Mouse (Mus musculus) neural tube, embryonic 14.5 days (tissue): Measurements from ENCODE around the gene Vwce. TPM values are rescaled to one million over a fixed set of nuclear protein-coding genes. Genes with fewer than 3 reads are reported as not detected.

Experiments
- ATAC-seq: fragments of 200-750 bp; cut with Nextera tagmentation; 2 replicates; pipeline ENCODE4 v1.8.0; 2017; ENCODE audit warnings: low read depth, mild to moderate bottlenecking, moderate TSS enrichment, moderate library complexity
- H3K27ac ChIP-seq: fragments of 300-500 bp; sonication (generic); 2 replicates; pipeline ENCODE4 v1.5.1; 2014; ENCODE audit warnings: low read depth, mild to moderate bottlenecking, control low read depth, low read length, moderate library complexity, mixed read lengths
- H3K27me3 ChIP-seq: fragments of 300-500 bp; sonication (generic); 2 replicates; pipeline ENCODE4 v1.6.1; 2014; ENCODE audit warnings: low read length; ENCODE audit not compliant: control insufficient read depth, insufficient read depth
- H3K36me3 ChIP-seq: fragments of 300-500 bp; sonication (generic); 2 replicates; pipeline ENCODE4 v1.6.1; 2014; ENCODE audit warnings: low read length, mixed read lengths; ENCODE audit not compliant: control insufficient read depth, insufficient read depth
- H3K4me1 ChIP-seq: fragments of 300-500 bp; sonication (generic); 2 replicates; pipeline ENCODE4 v1.6.1; 2014; ENCODE audit warnings: low read length; ENCODE audit not compliant: control insufficient read depth, insufficient read depth
- H3K4me2 ChIP-seq: fragments of 300-500 bp; sonication (generic); 2 replicates; pipeline ENCODE4 v1.6.1; 2014; ENCODE audit warnings: mild to moderate bottlenecking, low read depth, low read length, control low read depth
- H3K4me3 ChIP-seq: fragments of 300-500 bp; sonication (generic); 2 replicates; pipeline ENCODE4 v1.5.1; 2014; ENCODE audit warnings: low read depth, low read length, control low read depth, mixed read lengths
- H3K9ac ChIP-seq: fragments of 300-500 bp; sonication (generic); replicated peaks from 2 replicates; pipeline ENCODE4 v1.6.1; 2014; ENCODE audit warnings: low read depth, mild to moderate bottlenecking, control low read depth, low read length, mixed read lengths
- H3K9me3 ChIP-seq: fragments of 300-500 bp; sonication (generic); 2 replicates; pipeline ENCODE4 v1.6.1; 2016; ENCODE audit warnings: low read length; ENCODE audit not compliant: control insufficient read depth
- WGBS: fragments of 180-500 bp; shearing (Covaris S2); extraction: QIAGEN DNeasy Blood & Tissue Kit; methylation state at CpG from one replicate; pipeline ENCODE4 v1.1.7; 2014; 5-methylcytosine and 5-hydroxymethylcytosine counted together
- polyA plus RNA-seq: library from polyadenylated mRNA; unstranded; fragments of >200 nt; fragmentation: Nextera tagmentation; extraction: Ambion mirVana; gene quantifications from 2 replicates; pipeline ENCODE4 v1.2.1, GENCODE M21; 2014

The Vwce gene
- polyA plus RNA-seq, 1 experiment from 2014 or later = 1.7 TPM

- Histone ChIP-seq H3K27me3 (no peaks in the 10 kb centered on the region), H3K4me1 (peaks cover 8% of the 10 kb centered on the region), H3K4me2 (no peak overlapping the region), H3K4me3 (no peak overlapping the region), H3K27ac (no peak overlapping the region), H3K9me3 (no peaks in the 10 kb centered on the region), H3K36me3 (no peaks in the 10 kb centered on the region), H3K9ac (no peak overlapping the region)
- ATAC-seq = no peak
- 63% methylated on average over 7 of the region's 7 CpGs for WGBS
Observed at GRCm38 (mm10) chr19:10637840-10638239, 3.8 kb downstream of the Vwce start.

GRCm38 (mm10) chr19:10640080-10640479, 6.1 kb downstream of the Vwce start:
- 13% methylated on average over 5 of the region's 5 CpGs for WGBS
- H3K4me3 ChIP-seq = no peak overlapping the region
- 0 out of 2 replicates have a peak, but pooled peaks cover 2% of the 10 kb centered on the region for H3K4me1 ChIP-seq
- H3K4me2 ChIP-seq = no peak overlapping the region
- no peaks in the 10 kb centered on the region for H3K27me3 ChIP-seq
- H3K36me3 ChIP-seq = no peaks in the 10 kb centered on the region
- H3K27ac ChIP-seq = no peak overlapping the region
- ATAC-seq = no peak
- H3K9me3 ChIP-seq = no peaks in the 10 kb centered on the region
- H3K9ac ChIP-seq = no peak overlapping the region

- Histone ChIP-seq H3K9ac (no peak overlapping the region), H3K9me3 (no peaks in the 10 kb centered on the region), H3K36me3 (no peaks in the 10 kb centered on the region), H3K4me3 (no peak overlapping the region), H3K27me3 (no peaks in the 10 kb centered on the region), H3K27ac (no peak overlapping the region), H3K4me1 (no peaks in the 10 kb centered on the region), H3K4me2 (no peak overlapping the region)
- 50% methylated on average over 13 of the region's 13 CpGs for WGBS
- no peak for ATAC-seq
Observed at GRCm38 (mm10) chr19:10640589-10641378, 6.8 kb downstream of the Vwce start.

- no peaks in the 10 kb centered on the region for H3K4me1 ChIP-seq
- H3K4me2 ChIP-seq = no peak overlapping the region
- no peaks in the 10 kb centered on the region for H3K36me3 ChIP-seq
- H3K9me3 ChIP-seq = no peaks in the 10 kb centered on the region
- no peaks in the 10 kb centered on the region for H3K27me3 ChIP-seq
- H3K4me3 ChIP-seq = no peak overlapping the region
- no peak overlapping the region for H3K9ac ChIP-seq
- no peak overlapping the region for H3K27ac ChIP-seq
- WGBS = 91% methylated on average over 2 of the region's 2 CpGs
- no peak for ATAC-seq
Observed at GRCm38 (mm10) chr19:10645616-10646015, 11.6 kb downstream of the Vwce start.

- Histone ChIP-seq H3K4me3 (no peak overlapping the region), H3K27me3 (no peaks in the 10 kb centered on the region), H3K9ac (no peak overlapping the region), H3K36me3 (no peaks in the 10 kb centered on the region), H3K4me2 (no peak overlapping the region), H3K4me1 (no peaks in the 10 kb centered on the region), H3K9me3 (no peaks in the 10 kb centered on the region), H3K27ac (no peak overlapping the region)
- WGBS = 77% methylated on average over 8 of the region's 8 CpGs
- ATAC-seq = no peak
Observed at GRCm38 (mm10) chr19:10648156-10648555, 14.1 kb downstream of the Vwce start.

- Histone ChIP-seq H3K9me3 (no peaks in the 10 kb centered on the region), H3K4me2 (no peak overlapping the region), H3K36me3 (no peaks in the 10 kb centered on the region), H3K27me3 (no peaks in the 10 kb centered on the region), H3K4me1 (no peaks in the 10 kb centered on the region), H3K9ac (no peak overlapping the region), H3K4me3 (no peak overlapping the region), H3K27ac (no peak overlapping the region)
- WGBS = 37% methylated on average over 3 of the region's 3 CpGs
- no peak for ATAC-seq
Observed at GRCm38 (mm10) chr19:10656058-10656457, 22.0 kb downstream of the Vwce start.

GRCm38 (mm10) chr19:10657742-10658141, 23.7 kb downstream of the Vwce start:
- H3K27ac ChIP-seq = no peak overlapping the region
- H3K27me3 ChIP-seq = no peaks in the 10 kb centered on the region
- no peak for ATAC-seq
- H3K36me3 ChIP-seq = no peaks in the 10 kb centered on the region
- WGBS = 90% methylated on average over 5 of the region's 5 CpGs
- H3K9ac ChIP-seq = no peak overlapping the region
- H3K4me3 ChIP-seq = no peak overlapping the region
- H3K4me2 ChIP-seq = no peak overlapping the region
- H3K4me1 ChIP-seq = no peaks in the 10 kb centered on the region
- H3K9me3 ChIP-seq = no peaks in the 10 kb centered on the region

GRCm38 (mm10) chr19:10658406-10658805, 24.4 kb downstream of the Vwce start:
- no peak for ATAC-seq
- no peak overlapping the region for H3K4me2 ChIP-seq
- WGBS = 65% methylated on average over 2 of the region's 2 CpGs
- H3K27me3 ChIP-seq = no peaks in the 10 kb centered on the region
- no peaks in the 10 kb centered on the region for H3K36me3 ChIP-seq
- no peak overlapping the region for H3K4me3 ChIP-seq
- no peaks in the 10 kb centered on the region for H3K4me1 ChIP-seq
- H3K9ac ChIP-seq = no peak overlapping the region
- H3K27ac ChIP-seq = no peak overlapping the region
- no peaks in the 10 kb centered on the region for H3K9me3 ChIP-seq

GRCm38 (mm10) chr19:10661373-10661772, 27.4 kb downstream of the Vwce start:
- Histone ChIP-seq H3K4me3 (no peak overlapping the region), H3K36me3 (no peaks in the 10 kb centered on the region), H3K9me3 (no peaks in the 10 kb centered on the region), H3K27ac (no peak overlapping the region), H3K27me3 (no peaks in the 10 kb centered on the region), H3K4me1 (no peaks in the 10 kb centered on the region), H3K4me2 (no peak overlapping the region), H3K9ac (no peak overlapping the region)
- 75% methylated on average over 5 of the region's 5 CpGs for WGBS
- ATAC-seq = no peak
